ENCODE assay signal across 9 mouse cellular contexts in the genomic region with DNA sequence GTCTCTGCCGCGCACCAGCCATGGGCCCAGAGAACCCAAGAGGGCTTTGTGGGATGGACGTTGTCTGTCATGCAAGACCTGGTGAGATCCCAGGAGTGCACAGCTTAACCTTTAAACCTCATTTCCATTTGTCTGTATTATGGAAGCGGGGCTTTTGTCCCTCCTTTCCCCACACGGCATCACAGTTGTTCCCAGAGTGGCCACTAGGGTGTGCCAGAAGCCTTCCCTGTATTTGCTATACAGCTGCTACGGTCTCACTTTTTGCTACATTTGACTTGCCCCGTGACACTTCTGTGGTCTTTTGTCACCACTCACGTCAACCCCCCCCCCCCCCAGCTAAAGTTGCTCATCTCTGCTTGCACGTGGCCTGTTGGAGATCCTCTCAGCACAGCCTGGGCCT.
DNase-seq lines count a peak whose midpoint lies in the region; ATAC-seq and TF ChIP-seq lines count a peak whose summit lies in the region.
"Had no signal": no experiment of that assay in that cellular context is flagged by ENCODE, and none has a peak within 500 bp of the region (broad histone marks: within the 10 kb centered on the region; RNA-seq: fewer than 3 reads in every experiment).

No protein-coding gene starts in this region.

- no peaks in the 10 kb centered on the region for H3K36me3 ChIP-seq in kidney, embryonic 14.5 days (ENCODE audit: control insufficient read depth, insufficient read depth, low read length)
- H3K36me3 ChIP-seq in forebrain, postnatal 0 days (ENCODE audit: insufficient read depth): no peaks in the 10 kb centered on the region
- no peaks in the 10 kb centered on the region for H3K36me3 ChIP-seq in intestine, postnatal 0 days (ENCODE audit: control insufficient read depth, insufficient read depth)
- H3K36me3 ChIP-seq in limb, embryonic 14.5 days (ENCODE audit: control insufficient read depth, insufficient read depth, low read length): no peaks in the 10 kb centered on the region
- H3K36me3 ChIP-seq in stomach, embryonic 16.5 days (ENCODE audit: control insufficient read depth, insufficient read depth, low read length): no peaks in the 10 kb centered on the region

- no peak overlapping the region for H3K4me2 ChIP-seq in kidney, embryonic 14.5 days (replicated peaks; ENCODE audit: low read depth, low read length)
- no peak overlapping the region for H3K4me2 ChIP-seq in forebrain, postnatal 0 days (ENCODE audit: low read depth)
- H3K4me2 ChIP-seq in intestine, postnatal 0 days (replicated peaks; ENCODE audit: low read depth): peak overlapping the region; percentile 30; the same call in 1 of the 2 replicates
- no peak overlapping the region for H3K4me2 ChIP-seq in limb, embryonic 14.5 days (replicated peaks; ENCODE audit: low read depth, low read length, severe bottlenecking)
- no peak overlapping the region for H3K4me2 ChIP-seq in stomach, embryonic 16.5 days (ENCODE audit: low read depth, low read length)

- no peaks in the 10 kb centered on the region for H3K9me3 ChIP-seq in kidney, embryonic 14.5 days (ENCODE audit: control insufficient read depth, low read length)
- H3K9me3 ChIP-seq in forebrain, postnatal 0 days (ENCODE audit: low read length): no peaks in the 10 kb centered on the region
- no peaks in the 10 kb centered on the region for H3K9me3 ChIP-seq in intestine, postnatal 0 days (ENCODE audit: control insufficient read depth)
- H3K9me3 ChIP-seq in limb, embryonic 14.5 days (ENCODE audit: control insufficient read depth, low read length): no peaks in the 10 kb centered on the region
- H3K9me3 ChIP-seq in stomach, embryonic 16.5 days (replicated peaks; ENCODE audit: control insufficient read depth, low read length): no peaks in the 10 kb centered on the region

- no peak overlapping the region for H3K27ac ChIP-seq in kidney, embryonic 14.5 days (ENCODE audit: low read depth, low read length)
- H3K27ac ChIP-seq in forebrain, postnatal 0 days (ENCODE audit: low read depth, low read length): no peak overlapping the region
- H3K27ac ChIP-seq in intestine, postnatal 0 days (ENCODE audit: low read depth, low read length): no peak overlapping the region
- no peak overlapping the region for H3K27ac ChIP-seq in limb, embryonic 14.5 days (replicated peaks; ENCODE audit: low read depth, low read length)
- H3K27ac ChIP-seq in stomach, embryonic 16.5 days (ENCODE audit: low read length): no peak overlapping the region
- H3K27ac ChIP-seq: macrophage had no signal

- H3K27me3 ChIP-seq in kidney, embryonic 14.5 days (ENCODE audit: control insufficient read depth, insufficient read depth, low read length): peaks cover 12% of the 10 kb centered on the region
- no peaks in the 10 kb centered on the region; the same call in 1 of the 2 replicates for H3K27me3 ChIP-seq in forebrain, postnatal 0 days (ENCODE audit: insufficient read depth, low read length)
- peaks cover 8% of the 10 kb centered on the region; the same call in 1 of the 2 replicates for H3K27me3 ChIP-seq in intestine, postnatal 0 days (replicated peaks; ENCODE audit: control insufficient read depth, insufficient read depth, low read length)
- no peaks in the 10 kb centered on the region; the same call in 1 of the 2 replicates for H3K27me3 ChIP-seq in limb, embryonic 14.5 days (ENCODE audit: control insufficient read depth, insufficient read depth, low read length)
- peaks cover 8% of the 10 kb centered on the region for H3K27me3 ChIP-seq in stomach, embryonic 16.5 days (ENCODE audit: control insufficient read depth, insufficient read depth, low read length)

- H3K9ac ChIP-seq in kidney, embryonic 14.5 days (ENCODE audit: low read depth, low read length): no peak overlapping the region
- peak overlapping the region; percentile 28; the same call in 1 of the 2 replicates for H3K9ac ChIP-seq in forebrain, postnatal 0 days
- H3K9ac ChIP-seq in intestine, postnatal 0 days (ENCODE audit: low read depth, low read length): no peak overlapping the region
- no peak overlapping the region for H3K9ac ChIP-seq in limb, embryonic 14.5 days (ENCODE audit: low read depth, low read length, severe bottlenecking)
- H3K9ac ChIP-seq in stomach, embryonic 16.5 days (ENCODE audit: low read length): no peak overlapping the region

- H3K4me1 ChIP-seq in kidney, embryonic 14.5 days (ENCODE audit: control insufficient read depth, insufficient read depth, low read length): no peaks in the 10 kb centered on the region
- peaks cover 17% of the 10 kb centered on the region for H3K4me1 ChIP-seq in forebrain, postnatal 0 days (ENCODE audit: insufficient read depth)
- H3K4me1 ChIP-seq in intestine, postnatal 0 days (replicated peaks; ENCODE audit: control insufficient read depth, insufficient read depth, low read length): no peaks in the 10 kb centered on the region
- H3K4me1 ChIP-seq in limb, embryonic 14.5 days (ENCODE audit: control insufficient read depth, insufficient read depth, low read length): no peaks in the 10 kb centered on the region
- H3K4me1 ChIP-seq in stomach, embryonic 16.5 days (ENCODE audit: control insufficient read depth, insufficient read depth, low read length): no peaks in the 10 kb centered on the region

- 5% methylated on average over 9 of the region's 9 CpGs for WGBS in kidney, embryonic 14.5 days
- WGBS in forebrain, postnatal 0 days: 5% methylated on average over 9 of the region's 9 CpGs
- 13% methylated on average over 9 of the region's 9 CpGs for WGBS in intestine, postnatal 0 days
- 7% methylated on average over 9 of the region's 9 CpGs for WGBS in limb, embryonic 14.5 days
- WGBS in stomach, embryonic 16.5 days: 7% methylated on average over 9 of the region's 9 CpGs

- no peak for ATAC-seq in kidney, embryonic 14.5 days (ENCODE audit: low FRiP score, low TSS enrichment)
- ATAC-seq in forebrain, postnatal 0 days: peak; percentile 61; the same call in 1 of the 2 replicates
- 0 out of 2 replicates have a peak, but pooled peaks have one; percentile 14 for ATAC-seq in intestine, postnatal 0 days
- ATAC-seq in limb, embryonic 14.5 days (ENCODE audit: low FRiP score, low read depth): no peak
- ATAC-seq in stomach, embryonic 16.5 days (ENCODE audit: insufficient read depth, low FRiP score): peak; percentile 47; the same call in 1 of the 2 replicates

- H3K4me3 ChIP-seq in kidney, embryonic 14.5 days (ENCODE audit: low read length): no peak overlapping the region
- H3K4me3 ChIP-seq in forebrain, postnatal 0 days (ENCODE audit: low read depth, low read length): no peak overlapping the region
- H3K4me3 ChIP-seq in intestine, postnatal 0 days (ENCODE audit: low read depth, low read length): no peak overlapping the region
- H3K4me3 ChIP-seq in limb, embryonic 14.5 days (replicated peaks; ENCODE audit: low read length): no peak overlapping the region
- no peak overlapping the region for H3K4me3 ChIP-seq in stomach, embryonic 16.5 days (replicated peaks; ENCODE audit: low read length)

- no peak for TF ChIP-seq POLR2A in limb, embryonic 14.5 days (IDR thresholded peaks at IDR 0.05; ENCODE audit: borderline replicate concordance, extremely low read depth, insufficient read depth, insufficient read length)

- peak; percentile 92 for TF ChIP-seq CTCF in forebrain, postnatal 0 days (IDR thresholded peaks at IDR 0.05; ENCODE audit: low read depth)
- TF ChIP-seq CTCF in intestine, postnatal 0 days (IDR thresholded peaks at IDR 0.05; ENCODE audit: low read depth): peak; percentile 89

- peak; percentile 69 for DNase-seq in kidney, adult 18-20 months
- DNase-seq in cerebellum, adult 11-12 months: peak; percentile 16
- peak; percentile 88 for DNase-seq in forebrain, postnatal 0 days
- DNase-seq in limb, embryonic 14.5 days (ENCODE audit: low spot score): peak; percentile 78
- peak; percentile 83 for DNase-seq in neural tube, embryonic 10.5 days (ENCODE audit: extremely low spot score, low spot score)

Comparison
In these comparisons a context has a peak if more than half of its experiments do, and no peak if none do; other contexts are left out.
1. DNase-seq: peak in every context shown above with its lines; median percentile 88 in forebrain, postnatal 0 days; 83 in neural tube, embryonic 10.5 days; 78 in limb, embryonic 14.5 days; 69 in kidney, adult 18-20 months; 16 in cerebellum, adult 11-12 months.
2. ATAC-seq: peak in forebrain, postnatal 0 days (single experiment), intestine, postnatal 0 days (single experiment) and stomach, embryonic 16.5 days (single experiment); none in kidney, embryonic 14.5 days (single experiment) and limb, embryonic 14.5 days (single experiment).